Mouse (Mus musculus): ENCODE data around the gene Ank2.

The Ank2 gene

GRCm38 (mm10) chr3:126903543-126903942 lies 595.6 kb downstream of the Ank2 start:
- peak; percentile 20 for DNase-seq (ENCODE audit: low read depth, low spot score)

GRCm38 (mm10) chr3:126886644-126887043 lies 612.5 kb downstream of the Ank2 start:
- no peak for DNase-seq (ENCODE audit: low read depth, low spot score)

GRCm38 (mm10) chr3:126886090-126886489 lies 613.1 kb downstream of the Ank2 start:
- no peak for DNase-seq (ENCODE audit: low read depth, low spot score)

- no peak for DNase-seq (ENCODE audit: low read depth, low spot score)
Observed at GRCm38 (mm10) chr3:126878233-126878632, 620.9 kb downstream of the Ank2 start.
